Mouse (Mus musculus): ENCODE measurements around the gene Gm21972. TPM values are rescaled to one million over a fixed set of nuclear protein-coding genes. Genes with fewer than 3 reads are reported as not detected.

Gm21972 gene
- total RNA-seq, 2 experiments from 2014 or later: 2.1 to 9.0 TPM

GRCm38 (mm10) chr1:86211498-86211897, 78.1 kb downstream of the Gm21972 start:
- no peak overlapping the region for H3K27ac ChIP-seq
- DNase-seq (ENCODE audit: low spot score in 2 of 2): no peak
- no peak for TF ChIP-seq CTCF (conservative IDR thresholded peaks at IDR 0.05)
- H3K4me3 ChIP-seq: no peak overlapping the region

Other genes with a start within 250 kb of the Gm21972 start
- 100 to 1,000 TPM; 748 to 802 TPM for gene Itm2c, start 239.4 kb upstream of the Gm21972 start, total RNA-seq (2021)
- 1 to 10 TPM; 3.3 to 3.6 TPM for gene 4933407L21Rik, start 205.2 kb upstream of the Gm21972 start, total RNA-seq (2021)
- gene Gpr55, start 172.6 kb upstream of the Gm21972 start, total RNA-seq (2021): not detected
- gene Spata3, start 116.8 kb upstream of the Gm21972 start, total RNA-seq (2021): 1 to 10 TPM; 1.2 TPM
- 10 to 100 TPM in 1 of 2 experiments, 1 to 10 TPM in 1; 9.8 to 11.9 TPM for gene 2810459M11Rik, start 87.8 kb upstream of the Gm21972 start, total RNA-seq (2021)
- 100 to 1,000 TPM; 105 to 111 TPM for gene Psmd1, start 69.2 kb upstream of the Gm21972 start, total RNA-seq (2021)
- gene Htr2b, start 21.7 kb upstream of the Gm21972 start, total RNA-seq (2021): not detected
- 10 to 100 TPM; 37.3 to 40.1 TPM for gene Armc9, start 21.1 kb downstream of the Gm21972 start, total RNA-seq (2021)
- 1 to 10 TPM in 1 of 2 experiments, under 1 TPM in 1; 0.98 to 1.2 TPM for gene B3gnt7, start 169.2 kb downstream of the Gm21972 start, total RNA-seq (2021)
- gene Ncl, start 225.8 kb downstream of the Gm21972 start, total RNA-seq (2021): 100 to 1,000 TPM; 140 to 145 TPM

All from layer of hippocampus, adult 2 months (tissue).